Mouse (Mus musculus): ENCODE measurements around the gene Nenf. TPM values are rescaled to one million over a fixed set of nuclear protein-coding genes. Genes with fewer than 3 reads are reported as not detected.
A peak's percentile ranks its signal among the peaks of the same experiment; 100 is the strongest.

Gene Nenf
- polyA plus RNA-seq, 1 experiment: 38.2 TPM

DNA sequence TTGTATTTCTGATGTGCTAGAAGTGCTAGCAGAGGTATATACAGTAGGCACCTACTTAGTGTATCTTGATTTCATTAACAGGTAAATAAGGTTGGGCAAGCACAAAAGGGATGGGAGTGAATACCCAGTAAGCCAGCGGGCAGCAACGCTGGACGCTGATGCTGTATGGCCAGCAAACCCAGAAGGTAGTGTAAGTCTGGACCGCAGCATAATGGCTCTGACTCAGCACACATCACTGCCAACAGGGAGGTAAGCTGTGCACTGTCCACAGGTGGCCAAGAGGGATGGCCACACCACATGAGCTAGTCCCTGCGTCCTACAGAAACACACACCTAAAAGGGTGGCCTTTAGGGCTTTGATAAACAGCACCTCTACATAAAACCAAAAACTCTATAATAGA is 32.4 kb upstream of the Nenf start:
- H3K36me3 ChIP-seq (ENCODE audit: control insufficient read depth, insufficient read depth, low read length): no peaks in the 10 kb centered on the region; the same call in 1 of the 2 replicates
- no peak overlapping the region for H3K4me3 ChIP-seq (ENCODE audit: control insufficient read depth, low read depth, low read length)
- no peak overlapping the region for H3K27ac ChIP-seq (ENCODE audit: control insufficient read depth, insufficient read depth, low read depth, low read length)
- no peak for TF ChIP-seq CTCF (IDR thresholded peaks at IDR 0.05; ENCODE audit: control insufficient read depth, insufficient read depth, insufficient replicate concordance, low read depth, low read length)
- TF ChIP-seq POLR2A (IDR thresholded peaks at IDR 0.05; ENCODE audit: control insufficient read depth, low read depth, low read length): no peak
- H3K27me3 ChIP-seq (ENCODE audit: control insufficient read depth, insufficient read depth, low read length): no peaks in the 10 kb centered on the region
- no peaks in the 10 kb centered on the region for H3K4me1 ChIP-seq (ENCODE audit: control insufficient read depth, insufficient read depth, low read length)

DNA sequence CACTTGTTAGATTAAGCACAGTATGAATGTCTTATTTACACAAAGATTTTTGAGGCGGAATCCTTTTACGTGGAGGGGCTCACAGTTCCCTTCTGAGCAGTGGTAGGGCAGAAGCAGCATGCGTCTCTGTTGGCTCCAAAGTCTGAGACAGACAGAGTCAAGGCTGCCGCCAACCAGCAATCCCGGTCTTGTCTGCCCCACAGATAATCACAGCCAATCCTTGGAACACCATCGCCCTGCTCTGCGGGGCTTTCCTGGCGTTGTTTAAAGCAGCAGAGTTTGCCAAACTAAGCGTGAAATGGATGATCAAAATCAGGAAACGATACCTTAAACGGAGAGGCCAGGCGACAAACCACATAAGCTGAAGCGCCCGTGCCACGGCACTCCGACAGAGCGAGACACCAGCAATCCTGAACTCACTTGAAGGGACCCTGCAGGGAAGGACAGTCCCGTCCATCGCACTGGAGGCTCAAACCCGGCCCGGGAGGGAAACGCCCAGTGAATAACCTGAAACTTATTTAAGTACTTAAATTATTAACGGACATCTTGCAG is 31.6 kb upstream of the Nenf start:
- TF ChIP-seq CTCF (IDR thresholded peaks at IDR 0.05; ENCODE audit: control insufficient read depth, insufficient read depth, insufficient replicate concordance, low read depth, low read length) (no peak), POLR2A (IDR thresholded peaks at IDR 0.05; ENCODE audit: control insufficient read depth, low read depth, low read length) (no peak)
- no peak overlapping the region for H3K27ac ChIP-seq (ENCODE audit: control insufficient read depth, insufficient read depth, low read depth, low read length)
- no peaks in the 10 kb centered on the region for H3K27me3 ChIP-seq (ENCODE audit: control insufficient read depth, insufficient read depth, low read length)
- H3K4me1 ChIP-seq (ENCODE audit: control insufficient read depth, insufficient read depth, low read length): no peaks in the 10 kb centered on the region
- no peak overlapping the region for H3K4me3 ChIP-seq (ENCODE audit: control insufficient read depth, low read depth, low read length)
- H3K36me3 ChIP-seq (ENCODE audit: control insufficient read depth, insufficient read depth, low read length): no peaks in the 10 kb centered on the region; the same call in 1 of the 2 replicates

DNA sequence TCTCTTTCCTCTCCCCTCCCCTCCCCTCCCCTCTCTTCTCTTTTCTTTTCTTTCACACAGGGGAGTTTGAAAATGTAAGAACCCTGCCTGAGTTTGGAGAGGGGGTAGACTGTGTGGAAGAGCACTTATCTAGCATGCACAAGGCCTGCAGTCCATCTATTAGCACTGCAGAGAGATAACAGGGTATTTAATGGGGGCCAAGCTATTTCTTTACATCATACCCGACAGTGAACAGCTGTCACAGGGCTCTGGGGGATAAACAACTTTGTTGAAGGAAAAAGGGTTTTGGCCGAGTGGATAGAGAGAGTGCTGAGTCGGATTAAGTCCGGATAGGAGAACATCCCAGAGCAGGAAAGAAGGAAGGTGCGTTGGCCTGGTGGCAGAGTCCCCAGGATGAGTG is 31.0 kb upstream of the Nenf start:
- Histone ChIP-seq H3K27me3 (ENCODE audit: control insufficient read depth, insufficient read depth, low read length) (no peaks in the 10 kb centered on the region), H3K27ac (ENCODE audit: control insufficient read depth, insufficient read depth, low read depth, low read length) (no peak overlapping the region), H3K36me3 (ENCODE audit: control insufficient read depth, insufficient read depth, low read length) (no peaks in the 10 kb centered on the region; the same call in 1 of the 2 replicates), H3K4me1 (ENCODE audit: control insufficient read depth, insufficient read depth, low read length) (no peaks in the 10 kb centered on the region), H3K4me3 (ENCODE audit: control insufficient read depth, low read depth, low read length) (no peak overlapping the region)
- no peak for TF ChIP-seq CTCF (IDR thresholded peaks at IDR 0.05; ENCODE audit: control insufficient read depth, insufficient read depth, insufficient replicate concordance, low read depth, low read length)
- no peak for TF ChIP-seq POLR2A (IDR thresholded peaks at IDR 0.05; ENCODE audit: control insufficient read depth, low read depth, low read length)

DNA sequence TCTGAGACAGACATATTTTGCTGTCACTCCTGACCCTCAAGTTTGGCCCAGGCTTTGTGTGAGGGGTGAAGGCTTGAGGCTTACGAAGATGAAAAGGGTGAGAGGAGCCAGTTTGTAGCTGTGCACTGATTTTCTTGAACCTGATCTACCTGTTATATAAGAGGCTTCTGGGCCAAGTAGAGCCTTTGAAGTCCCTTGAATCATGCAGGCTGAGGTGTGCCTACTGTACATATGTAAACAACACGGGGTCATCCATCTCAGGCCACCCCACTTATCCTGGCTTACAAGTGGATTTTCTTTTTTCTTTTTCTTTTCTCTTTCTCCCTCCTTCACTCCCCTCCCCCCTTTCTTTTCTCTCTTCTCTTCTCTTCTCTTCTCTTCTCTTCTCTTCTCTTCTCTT is 30.6 kb upstream of the Nenf start:
- no peaks in the 10 kb centered on the region for H3K4me1 ChIP-seq (ENCODE audit: control insufficient read depth, insufficient read depth, low read length)
- no peaks in the 10 kb centered on the region for H3K27me3 ChIP-seq (ENCODE audit: control insufficient read depth, insufficient read depth, low read length)
- no peak for TF ChIP-seq CTCF (IDR thresholded peaks at IDR 0.05; ENCODE audit: control insufficient read depth, insufficient read depth, insufficient replicate concordance, low read depth, low read length)
- no peak for TF ChIP-seq POLR2A (IDR thresholded peaks at IDR 0.05; ENCODE audit: control insufficient read depth, low read depth, low read length)
- H3K4me3 ChIP-seq (ENCODE audit: control insufficient read depth, low read depth, low read length): no peak overlapping the region
- H3K36me3 ChIP-seq (ENCODE audit: control insufficient read depth, insufficient read depth, low read length): no peaks in the 10 kb centered on the region; the same call in 1 of the 2 replicates
- H3K27ac ChIP-seq (ENCODE audit: control insufficient read depth, insufficient read depth, low read depth, low read length): no peak overlapping the region

DNA sequence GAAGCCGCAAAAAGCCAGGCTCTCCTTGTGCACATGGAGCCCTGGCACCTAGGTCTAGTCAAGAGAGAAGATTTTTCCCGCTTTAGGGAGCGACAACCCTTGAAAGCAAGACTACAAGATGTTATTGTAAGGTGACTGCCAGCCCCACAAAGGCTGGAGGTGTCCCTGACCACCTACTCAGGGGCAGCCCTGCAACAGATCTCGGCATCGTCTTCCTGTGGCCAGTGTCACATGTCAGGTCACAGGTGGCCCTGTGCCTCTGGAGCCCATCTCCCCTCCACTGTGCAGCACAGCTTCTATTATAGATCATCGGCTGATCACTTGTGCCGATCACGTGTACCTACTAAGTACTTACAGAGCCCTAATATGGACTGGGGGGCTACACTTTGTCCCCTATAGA is 29.6 kb upstream of the Nenf start:
- TF ChIP-seq CTCF (IDR thresholded peaks at IDR 0.05; ENCODE audit: control insufficient read depth, insufficient read depth, insufficient replicate concordance, low read depth, low read length) (no peak), POLR2A (IDR thresholded peaks at IDR 0.05; ENCODE audit: control insufficient read depth, low read depth, low read length) (no peak)
- no peak overlapping the region for H3K27ac ChIP-seq (ENCODE audit: control insufficient read depth, insufficient read depth, low read depth, low read length)
- no peaks in the 10 kb centered on the region for H3K4me1 ChIP-seq (ENCODE audit: control insufficient read depth, insufficient read depth, low read length)
- no peak overlapping the region for H3K4me3 ChIP-seq (ENCODE audit: control insufficient read depth, low read depth, low read length)
- H3K27me3 ChIP-seq (ENCODE audit: control insufficient read depth, insufficient read depth, low read length): no peaks in the 10 kb centered on the region
- H3K36me3 ChIP-seq (ENCODE audit: control insufficient read depth, insufficient read depth, low read length): no peaks in the 10 kb centered on the region; the same call in 1 of the 2 replicates

DNA sequence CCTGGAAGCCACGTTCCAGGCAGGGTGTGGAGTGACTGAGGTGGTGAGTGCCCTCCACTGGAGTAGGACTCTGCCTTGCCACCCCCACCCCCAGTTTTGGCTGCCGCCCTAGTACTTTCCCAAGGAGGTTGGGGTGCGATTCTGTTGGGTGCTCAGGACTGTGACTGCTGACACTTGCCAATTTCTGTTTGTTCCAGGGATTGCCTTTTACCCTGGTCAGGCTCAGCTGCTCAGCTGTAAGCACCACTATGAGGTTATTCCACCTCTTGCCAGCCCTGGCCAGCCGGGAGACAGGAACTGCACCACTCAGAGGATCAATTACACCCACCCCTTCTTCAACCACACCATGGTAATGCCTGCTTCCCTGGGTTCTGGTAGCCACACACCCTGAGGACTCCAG is 22.5 kb upstream of the Nenf start:
- no peak for TF ChIP-seq CTCF (IDR thresholded peaks at IDR 0.05; ENCODE audit: control insufficient read depth, insufficient read depth, insufficient replicate concordance, low read depth, low read length)
- no peak overlapping the region for H3K4me3 ChIP-seq (ENCODE audit: control insufficient read depth, low read depth, low read length)
- H3K27ac ChIP-seq (ENCODE audit: control insufficient read depth, insufficient read depth, low read depth, low read length): no peak overlapping the region
- no peaks in the 10 kb centered on the region for H3K4me1 ChIP-seq (ENCODE audit: control insufficient read depth, insufficient read depth, low read length)
- H3K36me3 ChIP-seq (ENCODE audit: control insufficient read depth, insufficient read depth, low read length): no peaks in the 10 kb centered on the region; the same call in 1 of the 2 replicates
- H3K27me3 ChIP-seq (ENCODE audit: control insufficient read depth, insufficient read depth, low read length): no peaks in the 10 kb centered on the region

DNA sequence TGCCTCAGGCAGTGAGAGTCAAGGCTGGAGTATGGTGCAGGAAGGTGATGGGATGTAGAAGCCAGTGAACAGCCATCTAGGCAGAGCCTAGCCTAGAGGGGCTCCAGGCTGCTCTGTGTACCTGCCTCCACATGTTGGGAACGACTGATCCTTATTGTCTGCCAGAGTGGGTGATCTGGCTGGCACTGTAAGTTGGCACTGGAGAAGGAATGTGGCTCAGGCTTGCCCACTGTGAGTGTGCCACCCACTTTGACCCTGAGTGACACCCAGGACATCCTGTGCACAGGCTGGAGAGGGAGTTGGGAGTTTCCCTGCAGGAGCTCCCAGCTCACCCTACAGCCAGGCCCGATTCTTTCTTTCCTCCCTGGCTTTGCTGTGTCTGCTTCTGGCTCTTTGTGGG is 21.9 kb upstream of the Nenf start:
- no peak overlapping the region for H3K4me3 ChIP-seq (ENCODE audit: control insufficient read depth, low read depth, low read length)
- no peaks in the 10 kb centered on the region for H3K27me3 ChIP-seq (ENCODE audit: control insufficient read depth, insufficient read depth, low read length)
- no peaks in the 10 kb centered on the region for H3K36me3 ChIP-seq (ENCODE audit: control insufficient read depth, insufficient read depth, low read length)
- TF ChIP-seq CTCF (IDR thresholded peaks at IDR 0.05; ENCODE audit: control insufficient read depth, insufficient read depth, insufficient replicate concordance, low read depth, low read length) (no peak), POLR2A (IDR thresholded peaks at IDR 0.05; ENCODE audit: control insufficient read depth, low read depth, low read length) (no peak)
- no peaks in the 10 kb centered on the region for H3K4me1 ChIP-seq (ENCODE audit: control insufficient read depth, insufficient read depth, low read length)
- H3K27ac ChIP-seq (ENCODE audit: control insufficient read depth, insufficient read depth, low read depth, low read length): no peak overlapping the region

DNA sequence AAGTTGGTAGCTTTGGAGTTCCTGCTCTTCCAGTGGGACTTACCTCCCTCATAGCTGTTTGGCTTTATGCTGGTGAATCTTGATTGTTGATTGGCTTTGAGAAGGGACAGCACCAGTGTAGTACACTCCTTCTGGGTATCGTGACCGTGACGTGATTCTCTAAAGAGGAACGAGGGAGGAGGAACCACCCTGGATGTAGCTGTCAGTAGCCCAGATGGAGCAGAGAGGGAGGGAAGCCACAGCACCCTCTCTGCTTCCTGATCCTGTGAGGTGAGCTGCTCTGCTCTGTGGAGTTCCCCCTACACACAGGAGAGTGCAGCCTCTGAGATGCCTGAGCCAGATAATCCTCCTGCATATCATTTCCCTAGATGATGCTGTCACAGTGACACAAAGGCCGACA is 16.5 kb upstream of the Nenf start:
- no peaks in the 10 kb centered on the region for H3K36me3 ChIP-seq (ENCODE audit: control insufficient read depth, insufficient read depth, low read length)
- H3K27me3 ChIP-seq (ENCODE audit: control insufficient read depth, insufficient read depth, low read length): no peaks in the 10 kb centered on the region
- peak overlapping the region; percentile 47 for H3K4me3 ChIP-seq (ENCODE audit: control insufficient read depth, low read depth, low read length)
- TF ChIP-seq POLR2A (IDR thresholded peaks at IDR 0.05; ENCODE audit: control insufficient read depth, low read depth, low read length): no peak
- TF ChIP-seq CTCF (IDR thresholded peaks at IDR 0.05; ENCODE audit: control insufficient read depth, insufficient read depth, insufficient replicate concordance, low read depth, low read length): no peak
- peaks cover 2% of the 10 kb centered on the region; the same call in 1 of the 2 replicates for H3K4me1 ChIP-seq (ENCODE audit: control insufficient read depth, insufficient read depth, low read length)
- no peak overlapping the region for H3K27ac ChIP-seq (ENCODE audit: control insufficient read depth, insufficient read depth, low read depth, low read length)
